Mouse (Mus musculus) limb, embryonic 14.5 days (tissue): ENCODE measurements around the gene Ank. TPM values are rescaled to one million over a fixed set of nuclear protein-coding genes. Genes with fewer than 3 reads are reported as not detected.

Source experiments
- ATAC-seq: fragments of 200-750 bp; cut with Nextera tagmentation; 2 replicates; pipeline ENCODE4 v1.8.0; 2017; ENCODE audit warnings: low read depth, moderate number of reproducible peaks, moderate TSS enrichment; ENCODE audit not compliant: low FRiP score
- DNase-seq: peaks from one replicate; pipeline ENCODE4 v3.0.0-alpha.2; 2015; ENCODE audit warnings: low spot score
- H3K27ac ChIP-seq: fragments of 300-500 bp; sonication (generic); replicated peaks from 2 replicates; pipeline ENCODE4 v1.5.1; 2014; ENCODE audit warnings: low read depth, mild to moderate bottlenecking, low read length, moderate library complexity, mixed read lengths
- H3K27me3 ChIP-seq: fragments of 300-500 bp; sonication (generic); 2 replicates; pipeline ENCODE4 v1.6.1; 2014; ENCODE audit warnings: low read length, mixed read lengths; ENCODE audit not compliant: control insufficient read depth, insufficient read depth
- H3K36me3 ChIP-seq: fragments of 300-500 bp; sonication (generic); 2 replicates; pipeline ENCODE4 v1.6.1; 2014; ENCODE audit warnings: mild to moderate bottlenecking, low read length, moderate library complexity, mixed read lengths; ENCODE audit not compliant: control insufficient read depth, insufficient read depth
- H3K4me1 ChIP-seq: fragments of 300-500 bp; sonication (generic); 2 replicates; pipeline ENCODE4 v1.6.1; 2014; ENCODE audit warnings: antibody characterized with exemption, low read length, mixed read lengths; ENCODE audit not compliant: control insufficient read depth, insufficient read depth
- H3K4me2 ChIP-seq: fragments of 300-500 bp; sonication (generic); replicated peaks from 2 replicates; pipeline ENCODE4 v1.6.1; 2014; ENCODE audit warnings: low read depth, mild to moderate bottlenecking, low read length, moderate library complexity; ENCODE audit not compliant: severe bottlenecking
- H3K4me3 ChIP-seq: fragments of 300-500 bp; sonication (generic); replicated peaks from 2 replicates; pipeline ENCODE4 v1.5.1; 2014; ENCODE audit warnings: low read length
- H3K9ac ChIP-seq: fragments of 300-500 bp; sonication (generic); 2 replicates; pipeline ENCODE4 v1.6.1; 2014; ENCODE audit warnings: mild to moderate bottlenecking, low read depth, low read length, moderate library complexity; ENCODE audit not compliant: severe bottlenecking
- H3K9me3 ChIP-seq: fragments of 300-500 bp; sonication (generic); 2 replicates; pipeline ENCODE4 v1.6.1; 2016; ENCODE audit warnings: low read length; ENCODE audit not compliant: control insufficient read depth
- POLR2A ChIP-seq: fragments of 200-500 bp; IDR thresholded peaks from 2 replicates; pipeline ENCODE4 v1.8.0; 2012; ENCODE audit warnings: inconsistent platforms, mild to moderate bottlenecking, moderate library complexity, borderline replicate concordance; ENCODE audit not compliant: insufficient read depth, insufficient read length; ENCODE audit errors: extremely low read depth
- WGBS: fragments of 180-500 bp; shearing (Covaris S2); extraction: QIAGEN DNeasy Blood & Tissue Kit; methylation state at CpG from one replicate; pipeline ENCODE4 v1.1.7; 2014; 5-methylcytosine and 5-hydroxymethylcytosine counted together
- microRNA-seq: library from miRNA; unstranded; fragments of <30 nt; microRNA quantifications from one replicate; pipeline ENCODE4, GENCODE M21; 2016
- polyA plus RNA-seq, 2 experiments: library from polyadenylated mRNA; depleted of rRNA in 1 of 2; stranded (reverse) in 1 of 2; unstranded in 1 of 2; fragments of >200 nt; fragmentation: Nextera tagmentation in 1 of 2; extraction: Ambion mirVana in 1 of 2; gene quantifications; 2 replicates each; pipeline versions ENCODE4 v1.2.1 to v1.2.3; 2012 to 2014

The Ank gene
- polyA plus RNA-seq, 2 experiments = 12.3 to 19.4 TPM

DNA sequence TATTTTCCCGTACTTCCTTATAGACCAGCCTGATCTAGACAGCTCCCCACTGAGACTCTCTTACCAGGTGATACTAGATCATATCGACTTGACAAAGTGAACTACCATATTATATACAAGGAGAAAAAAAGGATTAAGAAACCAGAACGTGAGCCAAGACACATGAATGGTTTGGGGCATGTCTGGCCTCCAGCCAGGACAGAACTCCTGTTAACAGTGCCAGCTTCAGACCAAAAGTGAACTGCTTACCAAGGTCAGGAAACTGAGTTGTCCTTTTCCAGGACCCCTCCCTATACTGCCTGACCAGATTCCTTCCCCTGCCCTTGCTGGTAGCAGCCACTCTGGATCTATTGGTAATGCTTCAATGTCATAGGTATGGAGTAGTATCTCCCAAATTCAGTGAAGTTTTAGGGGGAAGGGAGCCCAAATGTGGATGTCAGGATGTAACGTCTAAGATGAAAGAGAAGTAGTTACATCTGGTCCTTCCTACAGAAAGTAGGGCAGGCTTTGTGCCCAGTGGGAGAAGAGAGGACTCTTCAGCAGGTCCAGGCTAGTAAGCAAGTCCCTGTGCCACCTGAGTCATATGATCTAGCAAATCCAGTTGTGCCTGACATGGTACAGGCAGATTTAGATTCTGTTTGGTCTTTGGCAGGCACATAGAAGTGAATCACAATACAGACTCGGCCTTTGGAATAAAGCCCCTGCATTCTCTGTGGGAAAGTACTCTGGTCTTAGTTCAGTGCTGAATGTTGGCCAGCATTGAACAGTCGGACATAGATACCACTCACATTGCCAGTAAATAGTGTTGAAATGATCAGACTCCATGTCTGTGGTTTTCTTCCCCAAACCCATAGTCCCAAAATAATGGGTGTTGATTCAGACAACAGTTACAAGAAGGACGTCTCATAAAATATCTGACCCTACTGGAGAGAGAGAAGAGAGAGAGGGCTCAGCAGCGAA, 167.7 kb downstream of the Ank start:
- H3K36me3 ChIP-seq = no peaks in the 10 kb centered on the region
- ATAC-seq = no peak
- 79% methylated on average over 8 of the region's 8 CpGs for WGBS
- no peaks in the 10 kb centered on the region for H3K27me3 ChIP-seq
- no peak overlapping the region for H3K4me3 ChIP-seq
- H3K27ac ChIP-seq = no peak overlapping the region
- H3K4me2 ChIP-seq = no peak overlapping the region
- no peak for DNase-seq
- H3K4me1 ChIP-seq = peaks cover 5% of the 10 kb centered on the region
- no peak for TF ChIP-seq POLR2A
- H3K9me3 ChIP-seq = no peaks in the 10 kb centered on the region
- no peak overlapping the region for H3K9ac ChIP-seq

DNA sequence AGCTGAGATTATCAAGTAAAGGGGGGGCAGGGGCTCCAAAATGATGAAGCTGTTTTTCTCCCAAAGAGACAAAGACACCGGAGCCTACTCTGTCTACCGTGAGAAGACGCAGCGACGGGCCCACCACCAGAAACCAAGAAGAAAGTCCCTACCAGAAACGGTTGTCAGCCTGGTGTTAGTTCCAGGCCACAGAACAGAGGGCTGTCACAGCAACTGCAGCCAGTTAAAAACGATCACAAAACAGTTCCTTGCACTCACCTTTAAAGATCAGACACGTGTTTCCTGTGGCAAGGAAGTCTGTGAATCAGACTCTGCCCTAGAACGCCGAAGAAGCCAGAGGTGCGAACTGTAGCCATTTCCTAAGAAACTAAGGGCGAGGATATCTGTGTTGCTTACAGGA, 174.7 kb downstream of the Ank start:
- no peaks in the 10 kb centered on the region for H3K4me1 ChIP-seq
- no peak for ATAC-seq

GRCm38 (mm10) chr15:27642895-27643294, 176.4 kb downstream of the Ank start:
- Histone ChIP-seq H3K4me2 (no peak overlapping the region), H3K27me3 (no peaks in the 10 kb centered on the region), H3K4me3 (no peak overlapping the region), H3K9me3 (no peaks in the 10 kb centered on the region), H3K27ac (no peak overlapping the region), H3K9ac (no peak overlapping the region), H3K4me1 (no peaks in the 10 kb centered on the region), H3K36me3 (no peaks in the 10 kb centered on the region)
- DNase-seq (no peak), ATAC-seq (no peak)
- no peak for TF ChIP-seq POLR2A
- WGBS = 90% methylated on average over 3 of the region's 3 CpGs

More for the DNA sequence above, 174.7 kb downstream of the Ank start:
- no peaks in the 10 kb centered on the region for H3K27me3 ChIP-seq
- no peak overlapping the region for H3K4me3 ChIP-seq
- no peak overlapping the region for H3K27ac ChIP-seq
- DNase-seq = no peak
- no peak overlapping the region for H3K9ac ChIP-seq
- H3K4me2 ChIP-seq = no peak overlapping the region
- WGBS = 56% methylated on average over 12 of the region's 12 CpGs
- H3K9me3 ChIP-seq = no peaks in the 10 kb centered on the region
- no peaks in the 10 kb centered on the region for H3K36me3 ChIP-seq
- no peak for TF ChIP-seq POLR2A

Small RNAs within 50 kb of the gene (microRNA-seq; reads per million reads assigned to microRNA genes)
- not detected for gene Mir7117

Other genes with a start within 250 kb of the Ank start
- gene Otulin, start 164.0 kb downstream of the Ank start, polyA plus RNA-seq (2012; rRNA removed) = 21.4 and 25.7 TPM in 2 replicates
- 42.7 and 43.0 TPM in 2 replicates for gene Otulin, start 164.0 kb downstream of the Ank start, polyA plus RNA-seq (2014; fragmentation: Nextera tagmentation; extraction: Ambion mirVana)
- gene Otulinl, start 214.9 kb downstream of the Ank start, polyA plus RNA-seq (2012; rRNA removed) = 9.0 and 9.6 TPM in 2 replicates
- 20.6 and 24.4 TPM in 2 replicates for gene Otulinl, start 214.9 kb downstream of the Ank start, polyA plus RNA-seq (2014; fragmentation: Nextera tagmentation; extraction: Ambion mirVana)